Mouse (Mus musculus) MEL (cell line): Measurements from ENCODE around the gene Nr2e3.

ENCODE experiments used
- CTCF ChIP-seq, 3 experiments: IDR thresholded peaks in 2 of 3; conservative IDR thresholded peaks in 1 of 3; 2 replicates each; pipeline ENCODE4 v1.5.1; 2011 to 2012; ENCODE audit warnings: low read length in 3 of 3, low read depth in 2 of 3, mild to moderate bottlenecking in 2 of 3, improper control_type of control experiment in 1 of 3, inconsistent platforms in 1 of 3, mixed read lengths in 1 of 3, moderate library complexity in 1 of 3; ENCODE audit not compliant: control insufficient read depth in 1 of 3, insufficient read depth in 1 of 3, poor library complexity in 1 of 3, severe bottlenecking in 1 of 3
- ELF1 ChIP-seq: IDR thresholded peaks from 2 replicates; pipeline ENCODE4 v1.6.1; 2014; ENCODE audit warnings: low read depth, mild to moderate bottlenecking, inconsistent platforms, low read length, improper control_type of control experiment, moderate library complexity
- EP300 ChIP-seq, 2 experiments: IDR thresholded peaks; 2 replicates each; pipeline ENCODE4 v1.6.1; 2011; ENCODE audit warnings: improper control_type of control experiment in 2 of 2, low read length in 2 of 2, low read depth in 1 of 2, mild to moderate bottlenecking in 1 of 2
- GATA1 ChIP-seq: IDR thresholded peaks from 2 replicates; pipeline ENCODE4 v1.6.1; 2011; ENCODE audit warnings: low read depth, low read length, improper control_type of control experiment
- MAX ChIP-seq: IDR thresholded peaks from 2 replicates; pipeline ENCODE4 v1.6.1; 2011; ENCODE audit warnings: low read length, improper control_type of control experiment
- MYB ChIP-seq: IDR thresholded peaks from 2 replicates; pipeline ENCODE4 v1.6.1; 2011; ENCODE audit warnings: mild to moderate bottlenecking, low read depth, low read length, improper control_type of control experiment
- POLR2A ChIP-seq, 2 experiments: IDR thresholded peaks; 2 replicates each; pipeline ENCODE4 v1.6.1; 2011 to 2012; ENCODE audit warnings: low read length in 2 of 2, mild to moderate bottlenecking in 2 of 2, control low read depth in 1 of 2, improper control_type of control experiment in 1 of 2, low read depth in 1 of 2, moderate library complexity in 1 of 2; ENCODE audit not compliant: control insufficient read depth in 1 of 2, insufficient read depth in 1 of 2, poor library complexity in 1 of 2
- USF1 ChIP-seq: IDR thresholded peaks from 2 replicates; pipeline ENCODE4 v1.6.1; 2014; ENCODE audit warnings: low read depth, mild to moderate bottlenecking, inconsistent platforms, low read length, improper control_type of control experiment, moderate library complexity

DNA sequence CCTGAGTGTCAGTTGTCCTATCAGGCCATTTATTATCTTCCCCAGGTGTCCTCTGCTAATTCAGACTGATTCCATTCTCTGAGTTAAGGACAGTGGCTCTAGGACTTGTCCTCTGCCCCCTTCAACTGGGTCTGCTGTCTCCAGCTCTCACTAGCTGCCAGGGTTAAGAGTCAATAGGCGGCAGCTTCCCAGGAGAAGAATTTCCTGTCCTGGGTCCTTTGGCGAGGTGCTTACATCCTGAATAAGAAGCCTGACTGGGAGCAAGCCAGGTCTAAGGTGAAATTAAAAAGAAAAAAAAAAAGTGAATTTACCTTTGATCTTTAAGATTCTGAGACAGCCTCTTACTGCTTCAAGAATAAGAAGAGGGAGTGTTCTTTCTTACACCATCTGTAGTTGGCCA lies 20.8 kb downstream of the Nr2e3 start:
- TF ChIP-seq EP300 (IDR thresholded peaks at IDR 0.05; ENCODE audit: low read depth in 1 of 2, low read length in 2 of 2) = no peak
- TF ChIP-seq MAX = no peak
- no peak for TF ChIP-seq MYB
- no peak for TF ChIP-seq GATA1
- TF ChIP-seq USF1 = no peak
- no peak for TF ChIP-seq ELF1
- TF ChIP-seq CTCF (IDR thresholded peaks at IDR 0.05 in 2 of 3, conservative IDR thresholded peaks at IDR 0.05 in 1 of 3; ENCODE audit: control insufficient read depth in 1 of 3, insufficient read depth in 1 of 3, low read depth in 2 of 3, low read length in 3 of 3, poor library complexity in 1 of 3, severe bottlenecking in 1 of 3) = no peak
- TF ChIP-seq POLR2A (IDR thresholded peaks at IDR 0.05; ENCODE audit: control insufficient read depth in 1 of 2, insufficient read depth in 1 of 2, low read depth in 1 of 2, low read length in 2 of 2, poor library complexity in 1 of 2) = no peak
